Mouse (Mus musculus): ENCODE measurements around the gene Pcsk4. TPM values are rescaled to one million over a fixed set of nuclear protein-coding genes. Genes with fewer than 3 reads are reported as not detected.

Gene Pcsk4
- polyA plus RNA-seq, 1 experiment: 15.1 TPM

- no peak overlapping the region for H3K4me3 ChIP-seq (replicated peaks)
- peaks cover 82% of the 10 kb centered on the region for H3K4me1 ChIP-seq
- H3K27me3 ChIP-seq (replicated peaks): peaks cover 70% of the 10 kb centered on the region
- H3K36me3 ChIP-seq (replicated peaks; ENCODE audit: low read length): peaks cover 11% of the 10 kb centered on the region
- TF ChIP-seq GATA1 (IDR thresholded peaks at IDR 0.05; ENCODE audit: borderline replicate concordance, low read length) (no peak), FLI1 (IDR thresholded peaks at IDR 0.05; ENCODE audit: low read length) (no peak)
- no peaks in the 10 kb centered on the region for H3K9me3 ChIP-seq
Measured at GRCm38 (mm10) chr10:80301256-80302081, 27.8 kb downstream of the Pcsk4 start.

GRCm38 (mm10) chr10:80300672-80301181, 28.6 kb downstream of the Pcsk4 start:
- Histone ChIP-seq H3K4me3 (replicated peaks) (no peak overlapping the region), H3K36me3 (replicated peaks; ENCODE audit: low read length) (peaks cover 4% of the 10 kb centered on the region), H3K9me3 (no peaks in the 10 kb centered on the region), H3K4me1 (peaks cover 90% of the 10 kb centered on the region), H3K27me3 (replicated peaks) (peaks cover 62% of the 10 kb centered on the region)
- no peak for TF ChIP-seq FLI1 (IDR thresholded peaks at IDR 0.05; ENCODE audit: low read length)
- TF ChIP-seq GATA1 (IDR thresholded peaks at IDR 0.05; ENCODE audit: borderline replicate concordance, low read length): no peak

GRCm38 (mm10) chr10:80299824-80300223, 29.5 kb downstream of the Pcsk4 start:
- no peaks in the 10 kb centered on the region for H3K9me3 ChIP-seq
- TF ChIP-seq GATA1 (IDR thresholded peaks at IDR 0.05; ENCODE audit: borderline replicate concordance, low read length) (no peak), FLI1 (IDR thresholded peaks at IDR 0.05; ENCODE audit: low read length) (no peak)
- peaks cover 90% of the 10 kb centered on the region for H3K4me1 ChIP-seq
- H3K27me3 ChIP-seq (replicated peaks): peaks cover 54% of the 10 kb centered on the region
- H3K36me3 ChIP-seq (replicated peaks; ENCODE audit: low read length): peaks cover 3% of the 10 kb centered on the region
- peak overlapping the region; percentile 10 for H3K4me3 ChIP-seq (replicated peaks)

- H3K4me3 ChIP-seq (replicated peaks): no peak overlapping the region
- peaks cover 51% of the 10 kb centered on the region for H3K27me3 ChIP-seq (replicated peaks)
- TF ChIP-seq FLI1 (IDR thresholded peaks at IDR 0.05; ENCODE audit: low read length) (no peak), GATA1 (IDR thresholded peaks at IDR 0.05; ENCODE audit: borderline replicate concordance, low read length) (no peak)
- H3K36me3 ChIP-seq (replicated peaks; ENCODE audit: low read length): peaks cover 8% of the 10 kb centered on the region
- no peaks in the 10 kb centered on the region for H3K9me3 ChIP-seq
- H3K4me1 ChIP-seq: peaks cover 90% of the 10 kb centered on the region
Measured at GRCm38 (mm10) chr10:80299301-80299700, 30.0 kb downstream of the Pcsk4 start.

- TF ChIP-seq GATA1 (IDR thresholded peaks at IDR 0.05; ENCODE audit: borderline replicate concordance, low read length): no peak
- no peak for TF ChIP-seq FLI1 (IDR thresholded peaks at IDR 0.05; ENCODE audit: low read length)
- peaks cover 90% of the 10 kb centered on the region for H3K4me1 ChIP-seq
- H3K27me3 ChIP-seq (replicated peaks): peaks cover 51% of the 10 kb centered on the region
Measured at GRCm38 (mm10) chr10:80298571-80299281, 30.6 kb downstream of the Pcsk4 start.

GRCm38 (mm10) chr10:80297526-80298133, 31.7 kb downstream of the Pcsk4 start:
- TF ChIP-seq FLI1 (IDR thresholded peaks at IDR 0.05; ENCODE audit: low read length) (no peak), GATA1 (IDR thresholded peaks at IDR 0.05; ENCODE audit: borderline replicate concordance, low read length) (no peak)

More at GRCm38 (mm10) chr10:80298571-80299281, 30.6 kb downstream of the Pcsk4 start:
- no peaks in the 10 kb centered on the region for H3K9me3 ChIP-seq
- H3K4me3 ChIP-seq (replicated peaks): no peak overlapping the region
- H3K36me3 ChIP-seq (replicated peaks; ENCODE audit: low read length): peaks cover 14% of the 10 kb centered on the region

GRCm38 (mm10) chr10:80296824-80297223, 32.5 kb downstream of the Pcsk4 start:
- TF ChIP-seq GATA1 (IDR thresholded peaks at IDR 0.05; ENCODE audit: borderline replicate concordance, low read length): no peak
- no peak for TF ChIP-seq FLI1 (IDR thresholded peaks at IDR 0.05; ENCODE audit: low read length)
- H3K36me3 ChIP-seq (replicated peaks; ENCODE audit: low read length): peaks cover 21% of the 10 kb centered on the region
- H3K9me3 ChIP-seq: no peaks in the 10 kb centered on the region
- H3K4me3 ChIP-seq (replicated peaks): peak overlapping the region; percentile 82
- peaks cover 45% of the 10 kb centered on the region for H3K27me3 ChIP-seq (replicated peaks)
- peaks cover 88% of the 10 kb centered on the region for H3K4me1 ChIP-seq

More at GRCm38 (mm10) chr10:80297526-80298133, 31.7 kb downstream of the Pcsk4 start:
- H3K9me3 ChIP-seq: no peaks in the 10 kb centered on the region
- H3K4me1 ChIP-seq: peaks cover 93% of the 10 kb centered on the region
- H3K27me3 ChIP-seq (replicated peaks): peaks cover 51% of the 10 kb centered on the region
- H3K4me3 ChIP-seq (replicated peaks): peak overlapping the region; percentile 82
- H3K36me3 ChIP-seq (replicated peaks; ENCODE audit: low read length): peaks cover 21% of the 10 kb centered on the region

GRCm38 (mm10) chr10:80295618-80296425, 33.5 kb downstream of the Pcsk4 start, which contains the start of gene Apc2:
Apc2 (plus strand) TSS chr10:80295977.
- peaks cover 35% of the 10 kb centered on the region for H3K27me3 ChIP-seq (replicated peaks)
- TF ChIP-seq FLI1 (IDR thresholded peaks at IDR 0.05; ENCODE audit: low read length): no peak

More at GRCm38 (mm10) chr10:80295618-80296425, 33.5 kb downstream of the Pcsk4 start, which contains the start of gene Apc2:
- Histone ChIP-seq H3K9me3 (no peaks in the 10 kb centered on the region), H3K36me3 (replicated peaks; ENCODE audit: low read length) (peaks cover 21% of the 10 kb centered on the region), H3K4me1 (peaks cover 81% of the 10 kb centered on the region), H3K4me3 (replicated peaks) (peak within 1 kb of the TSS; percentile 90)

Data from megakaryocyte, embryonic 14.5 days (primary cell).